Mouse (Mus musculus): ENCODE measurements around the gene Snx4.
"Not testable (repeated sequence)": the region's sequence is repeated elsewhere in the genome, so short reads cannot be mapped to it uniquely, and the experiment has no call there.

DNA sequence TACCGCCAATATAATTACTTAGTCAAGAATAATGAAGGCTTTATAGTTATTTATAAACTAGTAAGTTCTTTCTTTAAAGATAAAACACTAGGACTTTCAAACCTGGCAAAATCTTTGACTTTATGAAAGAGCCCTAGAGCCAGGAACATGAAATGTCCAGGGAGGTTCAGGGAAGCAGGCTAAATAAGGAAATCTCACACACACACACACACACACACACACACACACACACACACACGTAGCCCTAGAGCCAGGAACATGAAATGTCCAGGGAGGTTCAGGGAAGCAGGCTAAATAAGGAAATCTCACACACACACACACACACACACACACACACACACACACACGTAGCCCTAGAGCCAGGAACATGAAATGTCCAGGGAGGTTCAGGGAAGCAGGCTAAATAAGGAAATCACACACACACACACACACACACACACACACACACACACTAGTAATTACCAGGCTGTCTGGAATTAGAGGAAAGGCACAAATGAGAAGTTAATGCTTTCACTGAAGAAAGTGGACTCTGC is 33.6 kb upstream of the Snx4 start:
- not testable (repeated sequence) for TF ChIP-seq POLR2A (IDR thresholded peaks at IDR 0.05; ENCODE audit: control insufficient read depth, low read depth, low read length); CTCF (IDR thresholded peaks at IDR 0.05; ENCODE audit: control insufficient read depth, insufficient read depth, insufficient replicate concordance, low read depth, low read length)
